Mouse (Mus musculus) liver, embryonic 11.5 days (tissue): ENCODE measurements around the gene Dpp10. TPM values are rescaled to one million over a fixed set of nuclear protein-coding genes. Genes with fewer than 3 reads are reported as not detected.

Source experiments
- ATAC-seq: fragments of 200-750 bp; cut with Nextera tagmentation; replicated peaks from 2 replicates; pipeline ENCODE4 v1.8.0; 2017; ENCODE audit warnings: moderate number of reproducible peaks, mild to moderate bottlenecking, moderate TSS enrichment, moderate library complexity; ENCODE audit not compliant: low FRiP score
- DNase-seq: peaks from one replicate; pipeline ENCODE4 v3.0.0-alpha.2; 2017; ENCODE audit warnings: low spot score
- H3K27ac ChIP-seq: fragments of 300-500 bp; sonication (generic); 2 replicates; pipeline ENCODE4 v1.5.1; 2014; ENCODE audit warnings: mild to moderate bottlenecking, low read depth, low read length, control low read depth
- H3K27me3 ChIP-seq: fragments of 300-500 bp; sonication (generic); replicated peaks from 2 replicates; pipeline ENCODE4 v1.6.1; 2014; ENCODE audit warnings: low read length, mixed read lengths; ENCODE audit not compliant: control insufficient read depth, insufficient read depth
- H3K36me3 ChIP-seq: fragments of 300-500 bp; sonication (generic); 2 replicates; pipeline ENCODE4 v1.6.1; 2014; ENCODE audit warnings: mild to moderate bottlenecking, low read length, moderate library complexity, mixed read lengths; ENCODE audit not compliant: control insufficient read depth, insufficient read depth
- H3K4me1 ChIP-seq: fragments of 300-500 bp; sonication (generic); replicated peaks from 2 replicates; pipeline ENCODE4 v1.6.1; 2014; ENCODE audit warnings: low read length, mixed read lengths; ENCODE audit not compliant: control insufficient read depth, insufficient read depth
- H3K4me2 ChIP-seq: fragments of 300-500 bp; sonication (generic); 2 replicates; pipeline ENCODE4 v1.6.1; 2014; ENCODE audit warnings: mild to moderate bottlenecking, control low read depth, moderate library complexity
- H3K4me3 ChIP-seq: fragments of 300-500 bp; sonication (generic); 2 replicates; pipeline ENCODE4 v1.5.1; 2014; ENCODE audit warnings: low read depth, low read length, control low read depth
- H3K9ac ChIP-seq: fragments of 300-500 bp; sonication (generic); 2 replicates; pipeline ENCODE4 v1.6.1; 2014; ENCODE audit warnings: low read depth, low read length, control low read depth
- H3K9me3 ChIP-seq: fragments of 300-500 bp; sonication (generic); 2 replicates; pipeline ENCODE4 v1.6.1; 2016; ENCODE audit warnings: low read length, inconsistent platforms, mixed read lengths; ENCODE audit not compliant: control insufficient read depth
- WGBS: fragments of 180-500 bp; shearing (Covaris S2); extraction: QIAGEN DNeasy Blood & Tissue Kit; methylation state at CpG from one replicate; pipeline ENCODE4 v1.1.7; 2014; 5-methylcytosine and 5-hydroxymethylcytosine counted together
- polyA plus RNA-seq: library from polyadenylated mRNA; unstranded; fragments of >200 nt; fragmentation: Nextera tagmentation; extraction: Ambion mirVana; gene quantifications from 2 replicates; pipeline ENCODE4 v1.2.1, GENCODE M21; 2014

The Dpp10 gene
- polyA plus RNA-seq, 1 experiment from 2014 or later: not detected

DNA sequence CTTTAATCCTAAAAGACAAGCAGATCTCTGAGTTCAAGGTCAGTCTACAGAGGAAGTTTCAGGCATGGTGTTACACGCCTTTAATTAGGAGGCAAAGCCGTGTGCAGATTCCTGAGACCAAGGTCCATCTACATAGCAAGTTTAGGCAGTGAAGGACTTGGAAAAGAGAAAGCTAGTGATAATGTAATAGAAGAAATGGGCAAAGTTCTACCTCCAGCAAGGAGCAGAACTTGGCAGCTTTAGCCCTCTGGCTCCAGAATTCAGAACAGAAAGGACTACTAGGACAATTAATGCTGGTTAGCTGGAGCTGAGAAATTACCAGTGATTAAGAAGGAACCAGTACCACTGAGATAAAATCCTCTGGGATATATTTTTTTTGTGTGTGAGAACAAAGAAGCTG is 728.5 kb downstream of the Dpp10 start:
- WGBS: 78% methylated on average over 2 of the region's 2 CpGs
- Histone ChIP-seq H3K27me3 (no peaks in the 10 kb centered on the region), H3K4me1 (no peaks in the 10 kb centered on the region), H3K27ac (no peak overlapping the region), H3K36me3 (no peaks in the 10 kb centered on the region), H3K9ac (no peak overlapping the region), H3K4me3 (no peak overlapping the region), H3K4me2 (no peak overlapping the region), H3K9me3 (no peaks in the 10 kb centered on the region)
- no peak for ATAC-seq
- no peak for DNase-seq
